Mouse (Mus musculus) embryonic facial prominence, embryonic 12.5 days (tissue): ENCODE results near the gene Plcb1. TPM values are rescaled to one million over a fixed set of nuclear protein-coding genes. Genes with fewer than 3 reads are reported as not detected.

Experiments
- ATAC-seq: fragments of 200-750 bp; cut with Nextera tagmentation; 2 replicates; pipeline ENCODE4 v1.8.0; 2017; ENCODE audit not compliant: insufficient number of reproducible peaks, insufficient read depth, low FRiP score, low TSS enrichment
- H3K27ac ChIP-seq: fragments of 300-500 bp; sonication (generic); 2 replicates; pipeline ENCODE4 v1.5.1; 2016; ENCODE audit warnings: mild to moderate bottlenecking
- H3K27me3 ChIP-seq: fragments of 300-500 bp; sonication (generic); 2 replicates; pipeline ENCODE4 v1.6.1; 2016; ENCODE audit warnings: mild to moderate bottlenecking, moderate library complexity
- H3K36me3 ChIP-seq: fragments of 300-500 bp; sonication (generic); 2 replicates; pipeline ENCODE4 v1.6.1; 2016; ENCODE audit warnings: mild to moderate bottlenecking
- H3K4me1 ChIP-seq: fragments of 300-500 bp; sonication (generic); 2 replicates; pipeline ENCODE4 v1.6.1; 2016
- H3K4me2 ChIP-seq: fragments of 300-500 bp; sonication (generic); replicated peaks from 2 replicates; pipeline ENCODE4 v1.6.1; 2016; ENCODE audit warnings: mild to moderate bottlenecking, moderate library complexity
- H3K4me3 ChIP-seq: fragments of 300-500 bp; sonication (generic); 2 replicates; pipeline ENCODE4 v1.5.1; 2016; ENCODE audit warnings: mild to moderate bottlenecking
- H3K9ac ChIP-seq: fragments of 300-500 bp; sonication (generic); 2 replicates; pipeline ENCODE4 v1.6.1; 2016; ENCODE audit warnings: mild to moderate bottlenecking, moderate library complexity
- H3K9me3 ChIP-seq: fragments of 300-500 bp; sonication (generic); 2 replicates; pipeline ENCODE4 v1.6.1; 2016; ENCODE audit warnings: mild to moderate bottlenecking, moderate library complexity
- WGBS: fragments of 180-500 bp; shearing (Covaris S2); methylation state at CpG from one replicate; pipeline ENCODE4 v1.1.7; 2016; 5-methylcytosine and 5-hydroxymethylcytosine counted together
- polyA plus RNA-seq: library from polyadenylated mRNA; unstranded; fragments of >200 nt; fragmentation: Nextera tagmentation; extraction: Ambion mirVana; gene quantifications from 2 replicates; pipeline ENCODE4 v1.2.1, GENCODE M21; 2016

Gene Plcb1
- polyA plus RNA-seq, 1 experiment from 2014 or later: 16.5 TPM

- no peaks in the 10 kb centered on the region for H3K9me3 ChIP-seq
- no peak overlapping the region for H3K4me3 ChIP-seq
- no peaks in the 10 kb centered on the region for H3K36me3 ChIP-seq
- no peak overlapping the region for H3K9ac ChIP-seq
- H3K4me2 ChIP-seq: no peak overlapping the region
- H3K4me1 ChIP-seq: no peaks in the 10 kb centered on the region
- no peaks in the 10 kb centered on the region for H3K27me3 ChIP-seq
- no peak overlapping the region for H3K27ac ChIP-seq
- WGBS: 59% methylated on average over 4 of the region's 4 CpGs
- no peak for ATAC-seq
These were observed 682.0 kb downstream of the Plcb1 start for GRCm38 (mm10) chr2:135467895-135468294.

GRCm38 (mm10) chr2:135474107-135474506 lies 688.2 kb downstream of the Plcb1 start:
- no peak overlapping the region for H3K9ac ChIP-seq
- no peaks in the 10 kb centered on the region for H3K9me3 ChIP-seq
- no peak for ATAC-seq
- no peaks in the 10 kb centered on the region for H3K4me1 ChIP-seq
- H3K4me3 ChIP-seq: no peak overlapping the region
- no peaks in the 10 kb centered on the region for H3K36me3 ChIP-seq
- H3K4me2 ChIP-seq: no peak overlapping the region
- WGBS: 65% methylated on average over 4 of the region's 4 CpGs
- no peak overlapping the region for H3K27ac ChIP-seq
- no peaks in the 10 kb centered on the region for H3K27me3 ChIP-seq

- no peaks in the 10 kb centered on the region for H3K9me3 ChIP-seq
- H3K27ac ChIP-seq: no peak overlapping the region
- peaks cover 15% of the 10 kb centered on the region for H3K4me1 ChIP-seq
- H3K4me2 ChIP-seq: no peak overlapping the region
- H3K27me3 ChIP-seq: no peaks in the 10 kb centered on the region
- 33% methylated on average over 2 of the region's 2 CpGs for WGBS
- no peak for ATAC-seq
- no peak overlapping the region for H3K9ac ChIP-seq
- H3K36me3 ChIP-seq: no peaks in the 10 kb centered on the region
- H3K4me3 ChIP-seq: no peak overlapping the region
These were observed 699.4 kb downstream of the Plcb1 start for GRCm38 (mm10) chr2:135485248-135485647.

- no peak overlapping the region for H3K4me3 ChIP-seq
- no peak overlapping the region for H3K4me2 ChIP-seq
- no peak overlapping the region for H3K27ac ChIP-seq
- H3K9me3 ChIP-seq: no peaks in the 10 kb centered on the region
- H3K27me3 ChIP-seq: no peaks in the 10 kb centered on the region
- no peak overlapping the region for H3K9ac ChIP-seq
- no peak for ATAC-seq
- 88% methylated on average over 2 of the region's 2 CpGs for WGBS
- no peaks in the 10 kb centered on the region for H3K36me3 ChIP-seq
- H3K4me1 ChIP-seq: peaks cover 15% of the 10 kb centered on the region
These were observed 702.4 kb downstream of the Plcb1 start for GRCm38 (mm10) chr2:135488277-135488676.

- Histone ChIP-seq H3K36me3 (no peaks in the 10 kb centered on the region), H3K4me2 (no peak overlapping the region), H3K27me3 (no peaks in the 10 kb centered on the region), H3K4me3 (no peak overlapping the region), H3K27ac (no peak overlapping the region), H3K9ac (no peak overlapping the region), H3K4me1 (peaks cover 15% of the 10 kb centered on the region), H3K9me3 (no peaks in the 10 kb centered on the region)
- no peak for ATAC-seq
- WGBS: 91% methylated on average over 2 of the region's 2 CpGs
These were observed 703.3 kb downstream of the Plcb1 start for GRCm38 (mm10) chr2:135489127-135489526.

GRCm38 (mm10) chr2:135492777-135493176 lies 706.9 kb downstream of the Plcb1 start:
- no peak for ATAC-seq
- no peak overlapping the region for H3K27ac ChIP-seq

GRCm38 (mm10) chr2:135496553-135496952 lies 710.7 kb downstream of the Plcb1 start:
- Histone ChIP-seq H3K27me3 (no peaks in the 10 kb centered on the region), H3K4me1 (no peaks in the 10 kb centered on the region), H3K4me3 (no peak overlapping the region), H3K36me3 (no peaks in the 10 kb centered on the region), H3K4me2 (no peak overlapping the region), H3K27ac (no peak overlapping the region), H3K9ac (no peak overlapping the region), H3K9me3 (0 out of 2 replicates have a peak, but pooled peaks cover 4% of the 10 kb centered on the region)
- 51% methylated on average over 3 of the region's 3 CpGs for WGBS
- no peak for ATAC-seq

More at GRCm38 (mm10) chr2:135492777-135493176, 706.9 kb downstream of the Plcb1 start:
- no peaks in the 10 kb centered on the region for H3K9me3 ChIP-seq
- no peak overlapping the region for H3K4me2 ChIP-seq
- no peaks in the 10 kb centered on the region for H3K36me3 ChIP-seq
- H3K4me3 ChIP-seq: no peak overlapping the region
- 75% methylated on average over 9 of the region's 9 CpGs for WGBS
- H3K27me3 ChIP-seq: no peaks in the 10 kb centered on the region
- H3K4me1 ChIP-seq: no peaks in the 10 kb centered on the region
- no peak overlapping the region for H3K9ac ChIP-seq

GRCm38 (mm10) chr2:135497251-135497650 lies 711.4 kb downstream of the Plcb1 start:
- H3K4me2 ChIP-seq: no peak overlapping the region
- WGBS: 77% methylated on average over 2 of the region's 2 CpGs
- H3K36me3 ChIP-seq: no peaks in the 10 kb centered on the region
- H3K9me3 ChIP-seq: 0 out of 2 replicates have a peak, but pooled peaks cover 4% of the 10 kb centered on the region
- ATAC-seq: no peak
- no peaks in the 10 kb centered on the region for H3K4me1 ChIP-seq
- H3K27me3 ChIP-seq: no peaks in the 10 kb centered on the region
- H3K9ac ChIP-seq: no peak overlapping the region
- H3K4me3 ChIP-seq: no peak overlapping the region
- no peak overlapping the region for H3K27ac ChIP-seq

- Histone ChIP-seq H3K4me2 (no peak overlapping the region), H3K9me3 (0 out of 2 replicates have a peak, but pooled peaks cover 4% of the 10 kb centered on the region), H3K4me3 (no peak overlapping the region), H3K4me1 (no peaks in the 10 kb centered on the region), H3K36me3 (no peaks in the 10 kb centered on the region), H3K27ac (no peak overlapping the region), H3K9ac (no peak overlapping the region), H3K27me3 (no peaks in the 10 kb centered on the region)
- no peak for ATAC-seq
- 62% methylated on average over 2 of the region's 2 CpGs for WGBS
These were observed 715.0 kb downstream of the Plcb1 start for GRCm38 (mm10) chr2:135500872-135501271.

GRCm38 (mm10) chr2:135503328-135503997 lies 717.6 kb downstream of the Plcb1 start:
- no peak for ATAC-seq
- Histone ChIP-seq H3K4me1 (no peaks in the 10 kb centered on the region), H3K4me3 (no peak overlapping the region), H3K9ac (no peak overlapping the region), H3K9me3 (0 out of 2 replicates have a peak, but pooled peaks cover 1% of the 10 kb centered on the region), H3K27me3 (no peaks in the 10 kb centered on the region), H3K36me3 (no peaks in the 10 kb centered on the region), H3K4me2 (no peak overlapping the region), H3K27ac (no peak overlapping the region)
- WGBS: 80% methylated on average over 4 of the region's 4 CpGs

- no peak for ATAC-seq
- H3K36me3 ChIP-seq: no peaks in the 10 kb centered on the region
- no peaks in the 10 kb centered on the region for H3K9me3 ChIP-seq
- H3K4me3 ChIP-seq: no peak overlapping the region
- H3K27ac ChIP-seq: no peak overlapping the region
- no peak overlapping the region for H3K4me2 ChIP-seq
- no peaks in the 10 kb centered on the region for H3K4me1 ChIP-seq
- no peak overlapping the region for H3K9ac ChIP-seq
- no peaks in the 10 kb centered on the region for H3K27me3 ChIP-seq
These were observed 718.1 kb downstream of the Plcb1 start for GRCm38 (mm10) chr2:135503998-135504354.

- Histone ChIP-seq H3K9me3 (no peaks in the 10 kb centered on the region), H3K36me3 (no peaks in the 10 kb centered on the region), H3K9ac (no peak overlapping the region), H3K27me3 (no peaks in the 10 kb centered on the region), H3K4me3 (no peak overlapping the region), H3K27ac (no peak overlapping the region), H3K4me2 (no peak overlapping the region), H3K4me1 (no peaks in the 10 kb centered on the region)
- ATAC-seq: no peak
- WGBS: 79% methylated on average over 1 of the region's 1 CpGs
These were observed 721.2 kb downstream of the Plcb1 start for GRCm38 (mm10) chr2:135507111-135507510.
